Mouse (Mus musculus) CD8-positive naive resting alpha-beta T cell, adult 2 months (primary cell): ENCODE results near the gene Ddx54.

Source experiments
- DNase-seq, 2 experiments: peaks; one replicate each; pipeline ENCODE4 v3.0.0; 2022; ENCODE audit warnings: low read depth in 2 of 2, low spot score in 2 of 2

The Ddx54 gene

DNA sequence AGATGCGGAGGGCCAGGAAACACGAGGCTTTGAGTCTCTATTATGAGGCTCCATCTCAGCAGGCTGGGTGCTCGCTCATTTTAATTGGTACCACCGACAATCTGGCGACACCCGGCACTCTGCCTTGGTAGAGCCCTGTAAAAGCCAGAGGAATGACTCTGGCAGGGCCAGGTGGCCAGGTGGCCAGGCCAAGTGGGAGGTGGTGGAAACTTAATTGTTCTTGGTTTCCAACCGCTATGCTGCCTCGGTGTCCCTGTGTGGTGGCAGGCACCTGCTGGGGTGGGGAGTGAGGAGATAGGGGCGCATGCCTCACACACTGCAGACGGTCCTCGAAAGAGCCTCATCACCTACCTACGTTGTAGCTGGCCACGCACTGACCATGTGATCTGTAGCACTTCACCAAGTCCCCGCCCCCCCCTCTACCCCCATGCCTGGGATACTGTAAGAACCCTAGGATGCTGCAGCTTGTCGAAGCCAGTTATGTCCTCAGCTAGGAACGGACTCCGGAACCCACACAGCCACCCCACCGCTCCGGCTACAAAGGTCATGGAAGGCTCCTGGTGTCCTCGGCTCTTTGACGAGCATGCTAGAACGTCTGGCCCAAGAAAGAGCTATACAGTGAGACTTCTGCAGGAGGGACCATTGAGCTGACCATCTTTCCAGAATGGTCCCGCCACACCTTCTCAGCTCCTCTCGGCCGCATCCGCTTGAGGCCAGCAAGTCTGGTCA lies 32.5 kb upstream of the Ddx54 start:
- no peak for DNase-seq

DNA sequence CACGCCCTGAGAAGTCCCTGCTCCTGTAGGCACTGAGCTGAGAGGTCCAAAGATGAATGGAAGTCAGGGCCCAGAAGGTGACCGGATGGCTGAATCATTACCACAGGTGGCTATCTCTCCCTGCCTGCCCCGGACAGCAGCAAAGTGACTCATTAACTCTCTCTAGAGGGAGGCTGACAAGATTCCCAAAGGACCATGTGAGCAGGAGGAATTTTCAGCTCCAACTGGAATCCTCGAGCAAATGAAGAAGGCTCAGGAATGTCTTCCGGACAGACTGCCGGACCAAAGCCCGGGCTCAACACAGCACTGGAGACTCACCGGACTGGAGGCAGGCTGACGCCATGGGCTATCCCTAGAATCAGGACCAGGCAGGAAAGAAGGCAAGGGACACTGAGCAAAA lies 30.5 kb upstream of the Ddx54 start:
- DNase-seq, result no peak

DNA sequence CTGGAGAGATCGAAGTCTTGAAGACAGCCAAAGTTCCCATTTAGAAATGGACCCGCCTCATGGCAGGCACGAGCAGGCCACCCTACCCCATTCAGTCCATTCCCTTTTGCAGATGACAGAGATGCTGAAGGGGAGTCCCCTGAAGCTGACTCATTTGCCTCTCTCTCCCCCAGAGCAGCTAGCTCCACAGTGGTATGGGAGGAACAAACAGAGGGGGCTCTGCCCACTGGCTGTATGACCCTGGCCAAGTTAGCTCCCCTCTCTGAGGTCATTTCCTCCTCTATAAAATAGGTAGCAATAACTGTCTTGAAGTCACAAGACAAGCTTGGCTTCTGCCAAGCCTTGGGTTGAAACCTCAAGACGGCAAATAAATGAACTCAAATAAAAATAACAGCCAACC lies 29.0 kb upstream of the Ddx54 start:
- no peak for DNase-seq

DNA sequence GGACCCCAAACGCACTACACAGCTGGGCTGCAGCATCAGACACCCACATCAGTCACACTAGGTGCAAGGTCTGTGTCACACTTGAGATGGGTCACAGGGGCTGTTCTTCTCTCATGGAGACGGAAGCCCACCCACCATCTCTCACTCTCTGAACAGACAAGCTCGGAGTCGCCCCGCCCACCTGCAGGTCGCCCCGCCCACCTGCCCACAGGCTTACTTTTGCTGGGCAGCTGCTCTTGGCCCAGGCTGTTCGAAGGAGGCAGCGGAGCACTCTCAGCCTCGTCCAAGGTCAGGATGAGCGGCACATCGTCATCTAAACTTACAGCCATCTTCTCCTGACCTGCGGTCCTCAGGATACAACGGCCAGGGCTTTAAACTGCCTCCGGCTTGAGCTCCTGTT lies 27.6 kb upstream of the Ddx54 start:
- DNase-seq, result no peak

DNA sequence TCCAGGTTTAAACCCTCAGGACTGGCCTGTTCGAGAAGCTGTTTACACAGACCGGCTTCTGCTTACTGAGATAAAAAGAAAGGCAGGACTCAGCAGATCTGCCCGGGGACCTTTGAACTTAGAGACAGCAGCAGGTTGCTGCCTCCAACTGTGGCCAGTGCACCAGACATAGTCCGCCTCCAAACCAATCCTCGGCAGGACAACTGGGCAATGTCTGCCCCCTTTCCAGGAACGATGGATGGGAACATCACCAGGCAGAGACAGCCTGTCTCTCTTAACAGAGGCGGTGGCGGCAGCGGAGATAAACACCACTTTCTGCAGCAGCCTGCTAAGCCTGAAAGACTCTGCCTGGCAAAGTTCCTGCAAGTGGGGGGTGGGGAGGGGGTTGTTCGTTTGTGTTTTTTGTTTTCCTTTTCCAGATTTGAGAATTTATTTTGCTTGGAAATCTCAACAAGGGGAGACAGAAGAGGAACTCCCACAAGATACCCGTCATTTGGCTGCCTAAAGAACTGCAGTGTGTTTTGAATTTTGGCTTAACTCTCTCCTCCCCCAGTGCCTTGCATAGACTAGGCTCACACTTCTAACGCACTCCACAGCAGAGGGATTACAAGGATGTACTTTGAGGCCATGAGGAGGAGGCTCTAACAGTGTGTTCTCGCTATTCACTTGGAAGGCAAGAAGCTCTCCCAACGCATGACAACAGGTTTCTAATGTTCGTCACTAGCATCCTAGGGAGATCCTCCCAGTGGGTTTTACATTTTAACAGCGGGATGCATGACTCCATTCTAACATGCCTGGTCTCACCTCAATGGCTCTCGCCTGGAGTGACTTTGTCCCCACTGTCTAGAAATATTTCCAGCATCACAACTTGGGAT lies 25.6 kb upstream of the Ddx54 start:
- DNase-seq, result no peak

DNA sequence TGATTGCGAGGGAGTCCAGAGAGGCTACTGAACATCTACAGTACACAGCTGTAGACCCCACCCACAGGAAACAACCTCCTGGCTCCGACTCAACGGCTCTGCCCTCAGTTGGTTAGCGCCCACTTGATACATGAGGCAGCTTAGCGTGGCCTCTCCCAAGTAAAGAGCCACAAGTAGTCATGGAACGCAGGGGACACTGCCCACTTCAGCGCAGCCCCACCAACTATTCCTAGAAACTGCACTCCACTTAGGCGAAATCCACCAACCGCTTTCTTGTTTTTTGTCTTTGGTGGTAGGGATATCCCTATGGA lies 25.0 kb upstream of the Ddx54 start:
- DNase-seq, result peak in 1 of 2 experiments; percentile 32

DNA sequence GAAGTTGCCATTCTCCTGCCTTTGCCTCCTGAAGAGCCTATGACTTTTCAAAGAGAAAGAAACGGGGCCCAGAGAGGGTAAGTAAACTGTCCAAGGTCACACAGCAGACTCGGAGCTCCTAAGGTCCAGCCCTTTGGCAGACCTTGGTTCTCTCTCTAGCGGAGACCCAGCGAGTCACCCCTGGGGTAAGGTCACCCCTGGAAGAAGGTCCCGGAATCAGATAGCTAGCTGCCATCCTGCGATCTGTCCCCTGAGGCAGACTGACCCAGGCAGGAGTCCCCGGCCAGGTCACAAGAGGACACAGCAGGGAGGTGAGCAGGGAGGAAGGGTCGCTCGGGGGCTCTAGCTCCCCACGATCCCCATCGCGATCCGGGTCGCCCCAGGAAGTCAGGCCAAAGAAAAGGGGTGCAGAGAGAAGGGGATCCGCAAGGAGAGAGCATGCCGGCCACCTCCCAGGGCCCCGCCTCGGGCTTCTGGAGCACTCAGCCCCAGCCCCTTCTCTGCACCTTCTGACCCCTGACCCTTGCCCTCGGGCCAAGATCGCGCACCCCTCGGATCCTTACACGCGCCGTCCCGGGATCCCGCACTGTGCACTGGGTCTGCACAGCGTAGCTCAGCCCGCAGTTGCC lies 24.5 kb upstream of the Ddx54 start:
- no peak for DNase-seq

DNA sequence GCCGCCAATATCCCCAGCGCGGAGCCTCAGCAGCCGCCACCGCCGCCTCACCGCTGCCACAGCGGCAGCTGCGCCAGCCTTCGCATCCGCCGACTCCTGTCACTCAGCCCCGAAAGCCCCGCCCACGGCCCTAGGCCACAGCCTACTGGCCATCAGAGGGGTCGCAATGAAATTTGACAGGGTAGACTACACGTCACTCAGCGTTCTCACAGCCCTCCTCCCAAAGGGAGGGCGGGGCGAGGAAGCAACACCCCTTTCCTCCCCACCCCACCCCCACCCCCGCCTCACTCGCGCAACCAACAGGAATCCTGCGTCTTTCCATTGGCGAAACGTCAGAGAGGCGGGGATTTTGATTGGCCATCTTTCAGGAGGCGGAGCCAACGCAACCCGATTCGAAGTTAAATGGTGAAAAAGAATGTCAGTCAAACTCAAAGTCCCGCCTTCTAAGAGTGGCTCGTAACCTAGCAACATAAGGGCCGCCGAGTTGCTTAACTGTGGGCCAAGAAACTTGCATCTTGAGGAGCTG lies 23.9 kb upstream of the Ddx54 start, which contains the start of the genes Tpcn1 and Iqcd:
Gene Tpcn1 (minus strand): TSS at position 105 of the 526 bp plus-strand sequence.
Gene Iqcd (plus strand): TSS at position 448 of the 526 bp plus-strand sequence.
- DNase-seq, result peak; percentile 98

DNA sequence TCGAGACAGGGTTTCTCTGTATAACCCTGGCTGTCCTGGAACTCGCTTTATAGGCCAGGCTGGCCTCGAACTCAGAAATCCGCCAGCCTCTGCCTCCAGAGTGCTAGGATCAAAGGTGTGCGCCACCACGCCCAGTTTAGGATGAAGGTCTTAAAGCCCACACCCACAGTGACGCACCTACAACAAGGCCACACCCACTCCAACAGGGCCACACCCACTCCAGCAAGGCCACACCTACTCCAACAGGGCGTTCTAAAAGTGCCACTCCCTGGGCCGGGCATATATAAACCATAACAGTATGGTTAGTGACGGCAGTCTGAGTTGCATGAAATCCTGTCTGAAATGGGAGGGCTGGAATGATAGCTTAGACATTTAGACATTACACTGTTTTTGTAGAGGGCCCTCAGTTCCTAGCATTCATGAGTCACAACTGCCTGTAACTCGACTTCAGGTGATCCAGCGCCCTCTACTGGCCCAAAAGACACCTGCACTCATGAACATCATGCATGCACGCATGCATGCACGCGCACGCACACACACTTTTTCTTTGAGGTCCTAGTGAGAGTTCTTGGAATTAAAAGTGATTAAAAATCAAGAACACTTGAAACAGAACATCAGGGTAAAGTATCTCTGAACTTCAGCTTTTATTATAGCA lies 22.1 kb upstream of the Ddx54 start:
- peak; percentile 58 to 64 for DNase-seq

DNA sequence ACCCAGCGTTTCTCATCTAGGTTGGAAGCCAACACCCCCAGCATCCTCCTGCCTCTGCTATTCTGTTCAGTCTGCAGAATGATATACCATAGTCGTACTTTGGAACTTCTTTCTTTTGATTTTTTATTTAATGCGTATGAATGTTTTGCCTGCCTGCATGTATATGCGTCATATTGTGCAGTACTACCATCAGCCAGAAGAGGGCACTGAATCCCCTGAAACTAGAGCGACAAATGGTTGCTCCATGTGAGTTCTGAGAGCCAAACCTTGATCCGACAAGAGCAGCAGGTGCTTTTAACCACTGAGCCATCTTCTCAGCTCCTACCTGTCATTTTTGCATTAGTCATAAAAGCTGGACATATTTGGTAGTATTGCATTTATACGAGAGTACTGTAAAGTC lies 20.4 kb upstream of the Ddx54 start:
- DNase-seq, result peak; percentile 32 to 51

DNA sequence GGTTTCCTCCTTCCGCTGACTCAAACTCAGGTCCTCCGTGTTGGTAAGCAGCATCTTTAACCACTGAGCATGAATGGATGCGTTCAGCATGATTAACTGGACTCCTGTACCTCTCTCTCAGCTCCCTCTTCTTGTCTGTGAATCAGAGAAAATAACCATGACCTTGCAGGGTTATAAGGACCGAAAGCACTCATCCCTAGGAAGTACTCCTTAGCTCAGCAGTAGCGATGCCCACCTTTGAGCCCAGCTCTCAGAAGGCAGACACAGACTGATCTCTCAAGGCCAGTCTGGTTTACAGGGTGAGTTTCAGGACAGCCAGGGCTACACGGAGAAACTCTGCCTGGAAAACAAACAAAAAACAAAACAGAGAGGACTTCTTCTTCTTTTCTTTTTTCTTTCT lies 18.1 kb upstream of the Ddx54 start:
- DNase-seq, result no peak

DNA sequence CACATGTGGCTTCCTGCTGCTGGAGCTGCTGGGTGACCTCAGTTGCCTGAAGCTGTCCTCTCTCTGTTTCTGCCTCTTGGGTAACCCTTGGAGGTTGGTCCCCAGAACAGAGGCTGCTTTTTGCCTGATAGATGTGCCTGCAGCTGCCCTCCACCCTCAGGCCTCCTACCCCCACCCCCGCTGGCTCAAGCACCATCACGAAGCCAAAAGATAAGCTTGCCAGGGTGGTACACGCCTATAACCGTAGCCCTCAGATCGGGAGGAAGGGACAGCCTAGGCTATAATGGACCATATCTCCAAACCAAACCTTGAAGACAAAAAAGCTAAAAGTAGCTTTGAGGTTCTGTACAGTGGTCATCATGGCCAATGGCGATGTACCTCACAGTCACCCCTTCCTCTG lies 12.9 kb upstream of the Ddx54 start:
- no peak for DNase-seq

DNA sequence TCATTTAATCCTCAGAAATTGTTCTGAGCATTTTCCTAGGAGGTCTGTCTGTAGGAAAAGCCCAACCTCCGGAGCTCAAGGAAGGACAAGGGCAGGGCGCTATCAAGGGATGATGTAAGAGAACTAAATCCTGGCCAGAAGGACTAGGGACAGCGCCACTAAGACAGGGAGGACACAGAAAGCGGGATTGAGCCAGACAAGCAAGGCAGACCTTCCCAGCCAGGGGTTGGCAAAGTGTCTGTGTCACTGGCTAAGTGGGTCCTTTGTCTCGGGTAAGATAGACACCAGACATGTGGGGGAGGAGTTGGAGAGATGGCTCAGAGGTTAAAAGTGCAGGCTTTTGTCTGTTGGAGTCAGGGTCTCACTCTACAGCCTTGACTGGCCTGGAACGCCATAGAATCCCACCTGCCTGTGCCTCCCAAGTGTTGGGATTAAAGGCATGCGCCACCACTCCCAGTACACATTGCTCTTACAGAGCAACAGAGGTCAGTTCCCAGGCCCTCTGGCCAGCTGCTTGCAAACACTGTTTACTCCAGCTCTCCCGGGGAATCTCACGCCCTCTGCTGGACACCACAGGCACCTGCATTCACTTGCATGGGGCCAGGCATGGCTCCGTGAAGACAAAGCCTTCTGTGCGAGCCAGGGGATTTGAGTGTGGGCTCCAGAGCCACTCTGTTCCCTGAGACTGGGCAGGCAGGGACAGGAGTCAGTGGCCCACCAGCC lies 11.4 kb upstream of the Ddx54 start:
- no peak for DNase-seq

DNA sequence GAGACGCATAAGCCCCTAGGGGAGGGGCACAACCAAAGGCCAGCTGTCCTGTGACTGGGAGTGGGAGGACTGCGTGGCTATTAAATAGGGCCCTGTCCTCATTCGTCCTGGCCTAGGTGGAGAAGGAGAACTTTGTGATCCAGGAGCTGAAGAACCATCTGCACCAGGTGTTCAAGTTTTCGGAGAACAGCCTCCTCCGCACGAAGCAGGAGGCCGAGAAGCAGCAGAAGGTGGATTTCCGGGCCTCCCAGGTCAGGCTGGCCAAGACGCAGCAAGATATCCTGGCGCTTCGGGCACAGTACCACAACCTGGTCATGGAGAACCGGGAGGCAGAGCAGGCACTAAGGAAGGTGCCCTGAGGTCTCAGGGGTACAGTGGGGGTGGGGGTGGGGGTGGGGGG lies 10.3 kb upstream of the Ddx54 start:
- DNase-seq, result no peak

DNA sequence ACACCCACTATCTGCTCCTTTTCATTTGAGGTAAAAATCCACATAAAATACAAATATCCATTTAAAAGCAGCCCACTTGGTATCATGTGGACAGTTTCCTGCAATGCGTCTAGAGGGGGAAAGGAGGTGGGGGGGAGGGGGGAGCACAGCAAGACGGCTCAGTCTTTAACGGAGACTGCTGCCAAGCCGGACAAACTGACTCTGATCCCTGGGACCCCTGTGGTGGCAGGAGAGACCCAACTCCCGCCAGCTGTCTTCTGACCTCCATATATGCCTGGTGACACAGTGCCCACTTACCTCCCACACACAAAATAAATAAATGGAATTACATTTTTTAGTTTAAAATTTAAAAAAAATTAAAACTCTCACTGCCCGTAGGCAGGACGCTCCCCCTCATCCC lies 9.0 kb upstream of the Ddx54 start:
- DNase-seq, result no peak

DNA sequence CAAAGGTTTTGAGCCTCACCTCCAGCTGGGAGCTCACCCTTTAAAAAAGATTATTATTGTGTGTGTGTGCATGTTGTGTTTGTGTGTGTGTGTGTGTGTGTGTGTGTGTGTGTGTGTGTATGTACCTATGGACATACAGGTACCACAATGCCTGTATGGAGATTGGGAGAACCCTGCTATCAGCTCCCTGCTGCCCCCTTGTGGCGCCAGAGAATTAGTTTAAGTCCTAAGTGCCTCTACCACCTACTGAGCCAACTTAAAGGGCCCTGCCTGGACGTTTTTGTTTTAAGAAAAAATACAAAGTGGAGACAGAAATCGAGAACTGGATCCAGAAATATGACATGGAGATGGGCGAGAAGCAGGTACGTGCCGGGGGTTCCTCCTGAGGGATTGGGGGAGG lies 7.7 kb upstream of the Ddx54 start:
- peak; percentile 75 to 85 for DNase-seq

DNA sequence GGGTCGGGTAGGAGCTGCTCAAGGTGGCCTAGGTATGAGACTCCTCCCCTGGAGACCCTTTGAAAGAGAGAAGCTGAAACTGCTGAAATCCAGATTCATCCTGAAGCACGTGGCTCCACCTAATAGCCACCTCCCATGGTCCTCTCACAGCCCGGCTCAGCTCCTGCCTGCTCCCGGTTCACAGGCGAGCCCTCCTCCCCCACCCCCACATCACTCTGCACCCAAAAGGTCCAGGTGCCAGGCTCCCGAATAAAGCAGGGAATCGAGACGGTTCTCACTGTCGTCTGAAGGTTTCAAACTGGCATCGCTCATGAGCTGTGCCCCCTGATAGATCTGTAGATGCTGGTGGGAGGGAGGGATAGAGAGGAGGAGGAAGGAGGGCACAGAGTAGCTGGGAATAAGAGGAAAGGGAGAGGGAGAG lies 7.3 kb upstream of the Ddx54 start:
- DNase-seq, result no peak

DNA sequence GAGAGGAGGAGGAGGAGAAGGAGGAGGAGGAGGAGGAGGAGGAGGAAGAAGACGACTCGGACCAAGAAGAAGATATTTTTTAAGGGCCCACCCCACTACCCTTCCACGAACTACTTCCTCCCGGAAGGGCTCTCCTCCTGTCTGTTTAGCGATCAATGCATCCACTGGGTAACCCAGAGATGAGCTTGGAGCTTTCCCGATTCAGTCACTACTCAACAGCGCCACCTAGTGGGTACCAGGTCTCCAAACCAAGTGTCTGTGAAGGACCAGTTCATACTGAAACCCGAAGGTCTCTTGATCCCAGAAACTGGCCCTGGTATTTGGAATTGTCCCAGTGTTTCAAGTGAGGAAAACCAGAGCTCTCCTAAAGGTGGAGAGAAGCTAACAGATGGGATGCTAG lies 6.9 kb upstream of the Ddx54 start:
- DNase-seq, result peak; percentile 80

DNA sequence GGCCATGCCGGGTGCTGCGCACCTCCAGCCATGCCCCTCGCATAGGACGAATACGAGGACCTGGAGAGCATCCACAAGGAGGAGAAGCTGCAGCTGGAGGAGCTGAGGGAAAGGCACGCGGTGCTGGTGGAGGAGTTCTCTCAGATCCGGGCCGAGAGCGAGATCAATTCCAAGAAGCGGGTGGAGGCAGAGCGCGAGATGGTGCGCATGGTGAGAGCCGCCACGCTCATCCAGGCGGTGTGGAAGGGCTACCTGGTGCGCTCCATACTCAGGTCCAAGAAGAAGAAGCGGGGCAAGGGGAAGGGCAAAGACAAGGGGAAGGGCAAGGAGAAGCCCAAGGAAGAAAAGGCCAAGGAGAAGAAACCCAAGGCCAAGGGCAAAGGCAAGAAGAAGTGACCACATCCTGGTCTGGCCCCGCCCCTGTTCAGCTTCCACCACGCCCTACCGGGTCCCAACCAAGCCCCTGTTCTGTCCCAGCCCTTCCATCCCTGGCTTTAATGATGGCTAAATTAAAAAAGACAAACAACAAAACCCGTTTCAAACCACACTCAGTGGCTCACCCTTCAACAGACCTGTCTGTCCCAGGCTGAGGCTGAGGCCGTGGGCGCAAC lies 5.8 kb upstream of the Ddx54 start:
- DNase-seq, result no peak

DNA sequence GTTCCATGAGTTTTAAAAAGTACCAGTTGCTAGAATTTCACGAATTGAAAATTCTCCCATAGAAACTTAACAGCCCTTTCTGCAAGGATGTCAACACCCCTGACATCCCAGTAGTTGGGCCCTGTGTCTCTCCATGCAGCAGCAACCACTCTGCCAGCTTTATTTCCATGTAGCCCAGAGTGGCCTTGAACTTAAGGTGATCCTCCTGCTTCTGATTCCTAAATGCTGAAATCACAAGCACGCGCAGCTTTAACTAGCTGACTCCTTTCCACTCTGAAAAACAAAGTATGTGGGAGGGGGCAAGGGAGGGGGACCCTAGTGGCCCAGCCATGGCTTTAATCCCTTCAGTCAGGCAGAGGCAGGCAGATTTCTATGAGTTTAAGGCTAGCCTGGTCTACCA lies 5.2 kb upstream of the Ddx54 start:
- no peak for DNase-seq
